Mouse (Mus musculus) gastrocnemius, adult 18-20 months (tissue): ENCODE data around the gene Mx1. TPM values are rescaled to one million over a fixed set of nuclear protein-coding genes. Genes with fewer than 3 reads are reported as not detected.

ENCODE experiments used
- total RNA-seq, 2 experiments: library from RNA; stranded (reverse); gene quantifications; 2 replicates each; pipeline ENCODE4 v1.2.3; 2021

The Mx1 gene
- total RNA-seq, 2 experiments from 2014 or later = 0.23 to 0.88 TPM

Other genes starting within 250 kb of the Mx1 start
- 1 to 10 TPM; 1.5 to 3.1 TPM for gene Bace2, start 106.2 kb downstream of the Mx1 start, total RNA-seq
- gene Fam3b, start 51.9 kb upstream of the Mx1 start, total RNA-seq = not detected
- gene Tmprss2, start 148.3 kb upstream of the Mx1 start, total RNA-seq = under 1 TPM in 1 of 2 experiments, not detected in 1; 0.07 TPM